18 mouse cellular contexts compared by ENCODE assay signal in the genomic region with DNA sequence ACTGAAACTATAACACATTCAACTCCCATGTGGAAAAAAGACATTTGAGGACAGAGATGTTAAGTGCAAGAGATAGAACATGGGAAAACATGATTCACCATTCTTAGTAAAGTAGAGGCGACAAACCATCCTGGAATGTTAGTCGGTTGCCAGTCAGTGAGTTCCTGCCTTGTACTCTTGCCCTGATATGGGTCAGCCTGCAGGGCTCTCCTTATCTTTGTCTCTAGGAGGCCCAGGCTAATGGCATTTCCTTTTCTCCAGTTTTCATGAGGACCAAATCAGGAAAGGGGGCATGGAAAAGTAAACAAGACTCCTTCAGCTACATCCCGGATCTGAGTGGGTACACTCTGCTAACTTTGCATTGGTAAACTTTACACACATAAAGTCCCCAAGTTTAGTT.
DNase-seq lines count a peak whose midpoint lies in the region; ATAC-seq and TF ChIP-seq lines count a peak whose summit lies in the region.
"Had no signal": no experiment of that assay in that cellular context is flagged by ENCODE, and none has a peak within 500 bp of the region (broad histone marks: within the 10 kb centered on the region; RNA-seq: fewer than 3 reads in every experiment).

No protein-coding gene starts in this region.

- no peaks in the 10 kb centered on the region for H3K27me3 ChIP-seq in lung, embryonic 14.5 days (ENCODE audit: insufficient read depth, low read length)
- H3K27me3 ChIP-seq in heart, embryonic 12.5 days (replicated peaks), result no peaks in the 10 kb centered on the region
- H3K27me3 ChIP-seq: embryonic facial prominence, embryonic 15.5 days; forebrain, embryonic 13.5 days; limb, embryonic 12.5 days; megakaryocyte, embryonic 14.5 days; neural tube, embryonic 13.5 days had no signal

- no peak overlapping the region for H3K9ac ChIP-seq in lung, embryonic 14.5 days
- no peak overlapping the region for H3K9ac ChIP-seq in heart, embryonic 12.5 days
- H3K9ac ChIP-seq: embryonic facial prominence, embryonic 15.5 days; forebrain, embryonic 13.5 days; limb, embryonic 12.5 days; neural tube, embryonic 13.5 days had no signal

- H3K9me3 ChIP-seq in lung, embryonic 14.5 days (ENCODE audit: low read depth, low read length), result no peaks in the 10 kb centered on the region
- H3K9me3 ChIP-seq in heart, embryonic 12.5 days (replicated peaks), result no peaks in the 10 kb centered on the region
- H3K9me3 ChIP-seq: embryonic facial prominence, embryonic 15.5 days; forebrain, embryonic 13.5 days; limb, embryonic 12.5 days; megakaryocyte, embryonic 14.5 days; neural tube, embryonic 13.5 days had no signal

- ATAC-seq in lung, embryonic 14.5 days (ENCODE audit: insufficient read depth), result peak; percentile 63; the same call in 1 of the 2 replicates
- ATAC-seq in heart, embryonic 12.5 days (ENCODE audit: insufficient number of reproducible peaks, low FRiP score), result peak; percentile 92
- no peak for ATAC-seq in cerebellum, adult (ENCODE audit: insufficient number of reproducible peaks, low FRiP score, low TSS enrichment)
- ATAC-seq: CD4-positive, CD25-positive, alpha-beta regulatory T cell, adult 4 months; forebrain, embryonic 13.5 days had no signal

- no peak for TF ChIP-seq CTCF in lung, embryonic 14.5 days (IDR thresholded peaks at IDR 0.05; ENCODE audit: low read depth)

- no peak overlapping the region for H3K4me2 ChIP-seq in lung, embryonic 14.5 days
- H3K4me2 ChIP-seq in heart, embryonic 12.5 days, result 0 out of 2 replicates have a peak overlapping the region, but pooled peaks have one; percentile 29
- H3K4me2 ChIP-seq: embryonic facial prominence, embryonic 15.5 days; forebrain, embryonic 13.5 days; limb, embryonic 12.5 days; neural tube, embryonic 13.5 days had no signal

- WGBS in lung, embryonic 14.5 days, result 25% methylated on average over 3 of the region's 3 CpGs
- WGBS in heart, embryonic 12.5 days, result 3% methylated on average over 3 of the region's 3 CpGs

- no peaks in the 10 kb centered on the region for H3K4me1 ChIP-seq in lung, embryonic 14.5 days (ENCODE audit: insufficient read depth)
- peaks cover 24% of the 10 kb centered on the region for H3K4me1 ChIP-seq in heart, embryonic 12.5 days (replicated peaks)
- H3K4me1 ChIP-seq: embryonic facial prominence, embryonic 15.5 days; limb, embryonic 12.5 days; megakaryocyte, embryonic 14.5 days; neural tube, embryonic 13.5 days had no signal

- peak; percentile 96 for DNase-seq in heart, adult 11 months
- DNase-seq in heart, adult 8-10 months (ENCODE audit: low spot score), result no peak
- DNase-seq in lung, embryonic 14.5 days, result peak; percentile 52
- DNase-seq in lung, postnatal 4 days, result no peak
- DNase-seq in lung, postnatal 25 days (ENCODE audit: low spot score), result peak; percentile 11
- no peak for DNase-seq in natural killer cell, adult 2 months (ENCODE audit: low spot score in 2 of 2)
- DNase-seq: cerebellum, postnatal 25 days; spleen, adult 18-20 months; thymus, postnatal 25 days had no signal

- peak overlapping the region; percentile 50; the same call in 1 of the 2 replicates for H3K27ac ChIP-seq in lung, embryonic 14.5 days (ENCODE audit: low read depth)
- peak overlapping the region; percentile 72 for H3K27ac ChIP-seq in heart, embryonic 12.5 days (ENCODE audit: poor library complexity, severe bottlenecking)
- H3K27ac ChIP-seq: embryonic facial prominence, embryonic 15.5 days; forebrain, embryonic 13.5 days; limb, embryonic 12.5 days; neural tube, embryonic 13.5 days; stomach, postnatal 0 days had no signal

- no peak overlapping the region for H3K4me3 ChIP-seq in lung, embryonic 14.5 days (ENCODE audit: low read depth, low read length)
- H3K4me3 ChIP-seq in heart, embryonic 12.5 days, result no peak overlapping the region
- H3K4me3 ChIP-seq: embryonic facial prominence, embryonic 15.5 days; forebrain, embryonic 13.5 days; limb, embryonic 12.5 days; megakaryocyte, embryonic 14.5 days; neural tube, embryonic 13.5 days had no signal

- H3K36me3 ChIP-seq in lung, embryonic 14.5 days (ENCODE audit: insufficient read depth), result no peaks in the 10 kb centered on the region
- no peaks in the 10 kb centered on the region for H3K36me3 ChIP-seq in heart, embryonic 12.5 days
- H3K36me3 ChIP-seq: embryonic facial prominence, embryonic 15.5 days; limb, embryonic 12.5 days; neural tube, embryonic 13.5 days had no signal

Comparison
In these comparisons a context has a peak if more than half of its experiments do, and no peak if none do; other contexts are left out.
1. DNase-seq: peak in heart, adult 11 months (single experiment), lung, embryonic 14.5 days (single experiment) and lung, postnatal 25 days (single experiment); none in heart, adult 8-10 months (single experiment), lung, postnatal 4 days (0 of 2) and natural killer cell, adult 2 months (0 of 2).